Comparison of ENCODE assay signal across 9 mouse cellular contexts in the genomic region with DNA sequence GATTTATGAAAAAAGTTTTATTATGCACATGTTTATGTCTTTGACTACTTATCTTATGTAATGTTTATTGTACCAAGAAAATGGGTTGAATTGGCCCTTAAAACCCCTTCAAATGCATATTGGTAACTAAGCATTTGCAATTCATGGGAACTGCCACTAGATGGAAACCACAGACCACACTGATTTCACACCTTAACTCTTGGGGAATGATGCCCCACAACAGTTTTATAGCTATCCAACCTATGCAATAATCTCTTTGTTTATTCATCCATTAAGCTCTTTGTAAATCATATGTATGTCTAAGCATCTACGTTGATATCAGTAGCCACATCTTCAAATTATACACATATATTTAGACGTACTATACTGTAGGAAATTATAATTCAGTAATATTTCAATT.
A peak's percentile ranks its signal among the peaks of the same experiment; 100 is the strongest.
DNase-seq lines count a peak whose midpoint lies in the region; ATAC-seq and TF ChIP-seq lines count a peak whose summit lies in the region.
"Had no signal": no experiment of that assay in that cellular context is flagged by ENCODE, and none has a peak within 500 bp of the region (broad histone marks: within the 10 kb centered on the region; RNA-seq: fewer than 3 reads in every experiment).

No protein-coding gene starts in this region.

- no peak overlapping the region for H3K27ac ChIP-seq in heart, postnatal 0 days (ENCODE audit: low read depth)
- no peak overlapping the region for H3K27ac ChIP-seq in thymus, adult 2 months (ENCODE audit: control insufficient read depth, insufficient read depth, low read length)
- H3K27ac ChIP-seq: limb, embryonic 15.5 days had no signal

- no peaks in the 10 kb centered on the region for H3K9me3 ChIP-seq in heart, postnatal 0 days (replicated peaks; ENCODE audit: control insufficient read depth, low read length)
- H3K9me3 ChIP-seq: limb, embryonic 15.5 days had no signal

- H3K4me2 ChIP-seq in heart, postnatal 0 days (ENCODE audit: low read depth, low read length): no peak overlapping the region
- H3K4me2 ChIP-seq: limb, embryonic 15.5 days had no signal

- H3K27me3 ChIP-seq in heart, postnatal 0 days (ENCODE audit: control insufficient read depth, insufficient read depth, low read length): no peaks in the 10 kb centered on the region
- no peaks in the 10 kb centered on the region for H3K27me3 ChIP-seq in thymus, adult 2 months (ENCODE audit: control insufficient read depth, insufficient read depth, low read length)
- H3K27me3 ChIP-seq: limb, embryonic 15.5 days had no signal

- H3K4me1 ChIP-seq in heart, postnatal 0 days (ENCODE audit: control insufficient read depth, insufficient read depth): no peaks in the 10 kb centered on the region
- no peaks in the 10 kb centered on the region for H3K4me1 ChIP-seq in thymus, adult 2 months (replicated peaks; ENCODE audit: control insufficient read depth, insufficient read depth, low read length)
- H3K4me1 ChIP-seq: limb, embryonic 15.5 days had no signal

- no peak overlapping the region for H3K9ac ChIP-seq in heart, postnatal 0 days (replicated peaks; ENCODE audit: low read depth, low read length)
- H3K9ac ChIP-seq: limb, embryonic 15.5 days had no signal

- ATAC-seq in heart, postnatal 0 days (ENCODE audit: insufficient read depth, low read depth): no peak

- peak; percentile 79 for TF ChIP-seq CTCF in heart, postnatal 0 days (IDR thresholded peaks at IDR 0.05; ENCODE audit: low read depth)
- TF ChIP-seq CTCF in brain, embryonic 14.5 days (IDR thresholded peaks at IDR 0.05; ENCODE audit: borderline replicate concordance, extremely low read depth, insufficient read depth, insufficient read length): peak; percentile 60; the same call in 1 of the 2 replicates
- no peak for TF ChIP-seq CTCF in thymus, adult 2 months (IDR thresholded peaks at IDR 0.05; ENCODE audit: borderline replicate concordance, control insufficient read depth, extremely low read depth, insufficient read depth, low read length, poor library complexity)

- H3K36me3 ChIP-seq in heart, postnatal 0 days (replicated peaks; ENCODE audit: control insufficient read depth, insufficient read depth, low read length): no peaks in the 10 kb centered on the region
- no peaks in the 10 kb centered on the region for H3K36me3 ChIP-seq in thymus, adult 2 months (ENCODE audit: control insufficient read depth, insufficient read depth, low read length)
- H3K36me3 ChIP-seq: limb, embryonic 15.5 days had no signal

- no peak overlapping the region for H3K4me3 ChIP-seq in heart, postnatal 0 days (ENCODE audit: low read depth, low read length)
- H3K4me3 ChIP-seq in thymus, adult 2 months (ENCODE audit: control insufficient read depth, insufficient read depth, low read length): no peak overlapping the region
- H3K4me3 ChIP-seq: limb, embryonic 15.5 days had no signal

- DNase-seq in heart, postnatal 0 days (ENCODE audit: low spot score): peak; percentile 33
- DNase-seq in heart, adult 18-20 months: no peak
- peak; percentile 42 for DNase-seq in 416B (ENCODE audit: low read depth)
- DNase-seq in brain, embryonic 14.5 days (ENCODE audit: low read depth): peak; percentile 85
- DNase-seq in induced T-regulatory cell, adult 2 months (ENCODE audit: low read depth): peak; percentile 0
- DNase-seq in testis, postnatal 14 days (ENCODE audit: low spot score): no peak
- no peak for DNase-seq in spleen, adult 12 weeks (ENCODE audit: low spot score)
- no peak for DNase-seq in thymus, adult 2 months

- TF ChIP-seq POLR2A in brain, embryonic 14.5 days (IDR thresholded peaks at IDR 0.05; ENCODE audit: borderline replicate concordance, extremely low read depth, insufficient read depth, insufficient read length, poor library complexity, severe bottlenecking): no peak
- TF ChIP-seq POLR2A in thymus, adult 2 months (IDR thresholded peaks at IDR 0.05; ENCODE audit: control insufficient read depth, extremely low read depth, insufficient read depth, low read length, poor library complexity): no peak

- 47% methylated on average over 2 of the region's 2 CpGs for WGBS in heart, postnatal 0 days
- WGBS in thymus, adult 2 months: 74% methylated on average over 2 of the region's 2 CpGs

- TF ChIP-seq EP300 in heart, postnatal 0 days (IDR thresholded peaks at IDR 0.05; ENCODE audit: low read depth): no peak

Comparison
In these comparisons a context has a peak if more than half of its experiments do, and no peak if none do; other contexts are left out.
1. DNase-seq: peak in heart, postnatal 0 days (single experiment), 416B (single experiment), brain, embryonic 14.5 days (single experiment) and induced T-regulatory cell, adult 2 months (single experiment); none in heart, adult 18-20 months (0 of 2), testis, postnatal 14 days (single experiment), spleen, adult 12 weeks (single experiment) and thymus, adult 2 months (single experiment).